Mouse (Mus musculus) embryonic facial prominence, embryonic 10.5 days (tissue): ENCODE results near the gene Adamts5. TPM values are rescaled to one million over a fixed set of nuclear protein-coding genes. Genes with fewer than 3 reads are reported as not detected.

ENCODE experiments used
- DNase-seq: peaks from one replicate; pipeline ENCODE4 v3.0.0-alpha.2; 2017; ENCODE audit warnings: low spot score
- H3K27ac ChIP-seq: fragments of 300-500 bp; sonication (generic); replicated peaks from 2 replicates; pipeline ENCODE4 v1.5.1; 2016; ENCODE audit warnings: mild to moderate bottlenecking
- H3K27me3 ChIP-seq: fragments of 300-500 bp; sonication (generic); replicated peaks from 2 replicates; pipeline ENCODE4 v1.6.1; 2016; ENCODE audit warnings: low read depth, mild to moderate bottlenecking; ENCODE audit not compliant: poor library complexity, severe bottlenecking
- H3K36me3 ChIP-seq: fragments of 300-500 bp; sonication (generic); replicated peaks from 2 replicates; pipeline ENCODE4 v1.6.1; 2016; ENCODE audit warnings: mild to moderate bottlenecking, moderate library complexity
- H3K4me1 ChIP-seq: fragments of 300-500 bp; sonication (generic); 2 replicates; pipeline ENCODE4 v1.6.1; 2016
- H3K4me3 ChIP-seq: fragments of 300-500 bp; sonication (generic); 2 replicates; pipeline ENCODE4 v1.5.1; 2016; ENCODE audit warnings: mild to moderate bottlenecking, moderate library complexity
- H3K9me3 ChIP-seq: fragments of 300-500 bp; sonication (generic); 2 replicates; pipeline ENCODE4 v1.6.1; 2016; ENCODE audit warnings: mild to moderate bottlenecking
- WGBS: fragments of 180-500 bp; shearing (Covaris S2); methylation state at CpG from one replicate; pipeline ENCODE4 v1.1.7; 2016; 5-methylcytosine and 5-hydroxymethylcytosine counted together
- polyA plus RNA-seq: library from polyadenylated mRNA; unstranded; fragments of >200 nt; fragmentation: Nextera tagmentation; extraction: Ambion mirVana; gene quantifications from 2 replicates; pipeline ENCODE4 v1.2.1, GENCODE M21; 2016

Gene Adamts5
- polyA plus RNA-seq, 1 experiment from 2014 or later = 1.1 TPM

DNA sequence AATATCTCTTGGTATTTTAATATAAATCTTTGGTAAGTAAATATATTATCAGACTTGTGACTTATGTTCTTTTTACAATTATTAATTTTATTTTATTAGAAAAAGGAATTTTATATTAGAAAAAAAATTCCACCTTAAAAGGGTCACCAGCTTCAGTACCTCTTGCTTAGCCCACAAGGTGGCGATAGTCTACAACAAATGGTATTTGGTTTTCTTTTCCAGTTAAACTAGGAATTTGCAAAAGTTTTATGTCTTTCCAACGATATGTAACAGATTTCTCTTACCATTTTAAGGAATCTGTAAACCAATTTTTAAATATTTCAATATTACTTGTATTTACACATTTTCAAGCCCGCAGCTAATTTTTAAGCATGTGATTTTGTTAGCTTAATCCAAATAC, 94.6 kb downstream of the Adamts5 start:
- Histone ChIP-seq H3K27me3 (no peaks in the 10 kb centered on the region), H3K36me3 (no peaks in the 10 kb centered on the region), H3K4me1 (peaks cover 11% of the 10 kb centered on the region), H3K27ac (no peak overlapping the region), H3K9me3 (no peaks in the 10 kb centered on the region), H3K4me3 (no peak overlapping the region)
- 21% methylated on average over 3 of the region's 3 CpGs for WGBS
- peak; percentile 34 for DNase-seq

Other genes with a start within 250 kb of the Adamts5 start
- gene Adamts1, start 98.7 kb downstream of the Adamts5 start, polyA plus RNA-seq = 21.2 and 23.9 TPM in 2 replicates